Mouse (Mus musculus) cerebral cortex, adult 2 months (tissue): ENCODE measurements around the gene Bcl2l11.

Experiments used
- WGBS: fragments of 180-500 bp; shearing (Covaris S2); methylation state at CpG from one replicate; pipeline ENCODE4 v1.1.7; 2018; 5-methylcytosine and 5-hydroxymethylcytosine counted together

Gene Bcl2l11

DNA sequence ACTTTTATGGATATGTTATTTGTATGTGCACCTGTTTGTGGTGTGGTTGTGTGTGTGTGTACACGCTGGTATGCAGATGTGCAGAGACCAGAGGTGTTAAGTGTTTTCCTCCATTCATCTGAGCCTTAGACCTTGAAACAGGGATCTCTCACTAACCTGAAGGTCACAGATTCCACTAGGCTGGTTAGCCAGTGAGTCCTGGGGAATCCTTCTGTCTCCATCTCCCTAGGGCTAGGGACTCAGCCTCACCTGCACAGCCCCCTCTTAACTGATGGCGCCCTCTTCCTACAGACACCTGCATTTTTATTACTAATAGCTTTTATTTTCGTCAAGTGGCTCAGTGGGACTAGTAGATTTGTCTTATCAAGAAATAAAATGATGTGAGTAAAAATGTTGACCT, 14.3 kb downstream of the Bcl2l11 start:
- 86% methylated on average over 3 of the region's 3 CpGs for WGBS

DNA sequence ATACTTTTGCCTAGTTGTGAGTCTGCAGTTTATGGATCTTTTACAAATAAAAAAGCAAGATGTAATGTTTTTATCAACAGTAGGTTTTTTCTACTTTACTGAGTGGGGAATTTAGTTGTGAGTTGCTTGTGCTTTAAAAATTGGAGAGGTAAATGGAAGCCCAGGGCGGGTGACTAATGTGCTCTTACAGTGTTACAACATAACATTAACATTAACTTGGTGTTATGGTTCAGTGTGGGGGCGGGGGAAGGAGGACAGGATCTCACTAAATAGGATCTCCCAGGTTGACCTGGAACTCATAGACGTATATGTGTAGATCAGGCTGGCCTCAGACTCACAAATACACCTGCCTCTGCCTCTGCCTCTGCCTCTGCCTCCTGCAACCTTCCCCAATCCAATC, 19.6 kb downstream of the Bcl2l11 start:
- WGBS, result 87% methylated on average over 3 of the region's 3 CpGs

DNA sequence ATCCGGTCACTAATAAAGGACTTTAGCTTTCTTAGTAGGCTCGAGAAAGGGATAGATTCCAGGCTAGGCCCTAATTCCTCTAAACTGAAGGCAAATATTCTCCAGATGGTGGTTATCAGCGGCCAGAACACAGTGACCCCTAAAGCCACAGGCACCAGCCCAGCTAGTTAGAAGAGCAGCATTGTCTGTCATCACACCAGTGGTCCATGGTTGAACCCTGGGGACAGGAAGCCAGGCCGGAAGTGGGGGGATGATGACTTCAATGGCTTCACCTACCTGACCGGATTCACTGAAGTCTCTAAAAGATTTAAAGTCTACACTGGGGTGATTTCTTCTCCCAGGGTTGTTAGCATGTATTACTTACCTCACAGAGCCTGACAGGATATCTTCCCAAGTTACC, 23.8 kb downstream of the Bcl2l11 start:
- 87% methylated on average over 5 of the region's 5 CpGs for WGBS

DNA sequence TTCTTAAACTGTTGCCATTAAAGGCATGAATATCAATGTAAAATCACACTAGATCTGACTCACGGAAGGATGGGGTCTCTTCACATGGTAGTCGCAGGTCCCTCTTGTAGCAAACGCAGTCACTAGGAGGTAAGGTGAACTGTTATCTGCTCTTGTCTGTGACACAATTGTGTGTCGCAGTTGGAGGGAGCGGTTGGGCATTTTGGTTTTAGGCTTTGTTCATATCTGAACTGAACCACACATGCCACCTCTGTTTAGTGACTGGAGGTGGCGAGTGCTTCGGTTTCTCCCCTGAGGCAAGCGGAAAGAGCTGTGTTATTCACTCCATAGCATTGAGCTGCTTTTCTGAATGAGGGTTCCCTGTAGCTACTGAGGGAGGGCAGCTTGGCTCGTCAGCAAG, 26.4 kb downstream of the Bcl2l11 start:
- WGBS, result 95% methylated on average over 9 of the region's 9 CpGs

DNA sequence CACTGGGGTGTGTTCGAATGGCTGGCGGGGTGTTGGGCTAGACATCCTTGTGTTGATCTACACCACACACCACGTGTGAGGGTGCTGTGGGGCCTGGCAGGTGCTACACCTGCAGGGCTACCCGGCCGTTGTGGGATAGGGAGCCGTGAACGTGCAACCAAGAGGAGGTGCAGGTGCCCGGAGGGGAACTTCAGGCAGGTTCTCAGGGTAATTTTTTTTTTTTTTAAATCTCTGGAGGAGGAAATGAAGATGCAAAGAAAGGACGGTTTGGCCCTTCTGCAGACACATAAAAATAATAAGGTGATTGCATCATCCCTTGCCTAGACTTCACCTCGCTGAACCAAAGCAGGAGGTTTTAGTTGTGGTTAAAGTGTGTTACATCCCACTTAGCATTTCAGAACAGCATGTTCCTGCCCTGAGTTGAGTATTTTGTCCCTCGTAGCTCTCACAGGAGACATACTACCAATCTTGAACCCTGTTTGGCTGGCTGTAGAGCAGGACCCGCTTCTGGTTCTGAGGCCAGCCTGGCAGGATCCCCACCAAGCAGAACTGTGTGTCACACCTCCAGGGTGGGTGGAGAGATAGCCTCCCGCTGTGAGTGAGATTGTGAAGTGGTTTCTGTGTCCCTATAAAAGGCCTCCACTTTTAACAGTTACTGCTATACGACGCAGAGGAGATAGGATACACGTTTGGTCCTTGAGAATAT, 27.2 kb downstream of the Bcl2l11 start:
- 79% methylated on average over 16 of the region's 16 CpGs for WGBS

DNA sequence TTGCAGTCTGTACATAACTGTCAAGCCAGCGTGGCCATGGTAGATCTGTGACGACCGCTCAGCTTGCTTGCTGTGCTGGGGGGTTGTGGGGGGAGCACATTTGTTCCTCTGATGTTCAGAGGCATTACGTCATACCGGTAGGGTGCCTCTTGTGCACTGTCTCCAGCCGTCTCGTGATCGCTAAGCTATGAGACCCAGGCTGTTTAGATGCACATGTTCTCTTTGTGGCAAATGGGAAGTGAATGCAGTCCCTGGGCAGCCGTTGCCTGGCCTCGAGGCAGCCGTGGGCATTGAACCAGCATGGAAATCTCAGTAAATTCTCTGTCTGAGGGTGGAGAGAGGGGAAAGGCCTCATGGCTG, 27.7 kb downstream of the Bcl2l11 start:
- WGBS, result 60% methylated on average over 11 of the region's 11 CpGs

DNA sequence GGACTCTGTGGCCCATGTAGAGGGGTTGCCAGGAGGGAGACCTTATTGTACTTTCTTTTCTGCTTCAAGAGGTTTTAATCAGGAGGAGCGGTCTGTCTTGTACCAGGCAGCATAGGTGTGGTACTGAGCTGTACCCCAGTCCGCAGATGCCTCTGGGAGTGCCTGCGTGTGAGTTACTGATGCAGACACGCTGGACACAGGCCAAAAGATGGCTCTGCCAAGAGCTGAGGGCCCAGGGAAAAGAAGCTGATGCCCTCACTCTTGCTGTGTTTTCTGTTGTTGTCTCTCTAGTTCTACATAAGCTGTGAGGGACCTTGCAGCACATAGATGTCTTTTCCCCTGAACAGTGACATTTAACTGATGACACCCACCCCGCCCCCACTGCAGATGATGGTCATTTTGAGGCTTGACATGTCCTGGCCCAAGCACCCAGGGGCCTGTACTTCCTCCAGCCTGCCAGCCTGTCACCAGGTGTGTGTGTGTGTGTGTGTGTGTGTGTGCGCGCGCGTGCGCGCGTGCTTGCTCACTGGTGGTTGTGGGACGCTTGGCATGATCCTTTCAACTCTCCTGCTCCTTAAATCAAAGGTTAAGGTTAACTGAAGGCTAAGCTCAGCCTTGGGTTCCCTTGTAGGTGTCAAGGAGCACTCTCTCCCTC, 29.7 kb downstream of the Bcl2l11 start:
- 87% methylated on average over 13 of the region's 13 CpGs for WGBS

DNA sequence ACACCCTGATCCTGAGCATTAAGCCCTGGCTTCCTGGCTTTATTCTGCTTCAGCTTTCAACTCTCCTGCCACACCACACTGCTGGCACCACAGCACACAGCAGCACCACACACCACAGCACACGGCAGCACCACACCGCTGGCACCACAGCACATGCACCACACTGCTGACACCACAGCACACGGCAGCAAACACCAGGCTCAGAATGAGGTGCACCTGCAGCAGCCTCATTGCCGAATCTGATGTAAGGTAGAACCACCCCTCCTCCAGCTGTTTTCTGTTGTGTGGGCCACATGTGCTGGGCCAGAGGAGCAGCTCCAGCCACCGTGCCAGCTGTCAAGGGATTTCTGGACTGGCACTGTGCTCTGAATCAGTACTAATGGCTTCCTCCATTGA, 30.2 kb downstream of the Bcl2l11 start:
- 79% methylated on average over 5 of the region's 5 CpGs for WGBS

DNA sequence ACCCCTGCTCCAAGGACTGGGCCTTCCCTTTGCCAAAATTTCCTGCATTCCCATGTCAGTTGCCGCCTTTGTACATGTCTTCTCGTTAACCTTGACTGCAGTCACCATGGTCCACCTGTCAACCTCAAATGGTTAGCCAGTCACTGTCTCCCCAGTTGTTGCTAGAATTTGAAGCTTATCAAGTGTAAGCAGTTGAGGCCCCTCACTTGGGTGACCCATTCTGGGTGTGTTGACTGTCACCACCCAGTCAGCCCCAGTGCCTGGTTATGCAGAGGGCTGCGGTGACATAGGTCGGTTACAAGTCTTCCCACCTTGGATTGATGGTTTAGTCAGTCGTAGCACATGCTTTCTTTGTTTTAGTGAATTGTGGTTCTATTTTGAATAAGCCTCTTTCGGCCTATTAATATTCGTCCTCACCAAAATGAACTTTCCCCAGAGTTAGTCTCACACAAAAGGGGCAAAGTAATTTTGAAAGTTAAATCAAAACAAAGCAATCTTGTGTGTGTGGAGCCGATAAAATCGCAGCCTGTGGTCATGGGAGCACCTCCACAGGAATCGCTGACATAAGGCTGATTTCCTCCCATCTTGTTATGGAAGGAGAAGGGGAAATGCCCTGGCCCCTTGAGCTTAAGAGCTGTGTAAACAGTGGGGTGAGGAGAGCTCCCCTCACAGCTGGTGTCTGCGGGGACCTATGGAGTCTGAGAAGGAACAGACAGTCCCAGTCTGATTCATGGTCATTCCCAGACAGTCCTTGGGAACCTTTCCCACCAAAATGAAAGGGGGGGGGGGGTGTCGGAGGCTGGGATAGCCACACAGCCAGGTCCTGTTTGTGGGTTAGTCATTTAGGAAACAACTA, 30.9 kb downstream of the Bcl2l11 start:
- 85% methylated on average over 12 of the region's 12 CpGs for WGBS

DNA sequence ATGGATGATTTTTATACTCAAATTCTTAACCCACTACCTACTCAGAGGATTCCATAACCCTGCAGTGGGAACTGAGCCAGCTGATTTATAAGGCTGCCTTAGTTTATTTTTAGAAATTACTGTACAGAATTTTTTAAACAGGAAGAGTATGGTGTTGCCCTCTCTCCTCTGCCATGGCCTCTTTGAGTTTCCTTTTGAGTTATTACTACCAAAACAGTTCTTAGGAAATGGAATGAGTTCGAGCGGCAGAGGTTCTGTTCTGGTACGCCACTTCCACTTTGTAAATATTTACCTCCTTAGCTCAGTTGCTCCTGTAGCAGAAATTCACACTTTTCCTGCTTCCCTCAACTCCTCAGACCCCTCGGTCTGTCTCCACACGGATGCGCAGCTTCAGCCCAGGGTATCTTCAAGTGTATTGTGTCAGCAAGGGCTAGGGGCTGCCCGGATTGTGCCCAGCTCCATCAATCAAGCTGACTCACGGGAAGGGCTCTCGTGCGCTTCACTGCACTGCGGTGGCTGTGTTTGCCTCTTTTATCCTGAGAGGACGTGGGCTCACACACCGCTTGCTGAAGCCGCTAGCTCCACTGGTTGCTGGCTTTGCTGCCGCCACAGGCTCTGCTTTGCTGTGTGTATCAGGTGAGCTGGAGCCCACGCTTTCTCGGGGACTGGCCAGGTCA, 33.0 kb downstream of the Bcl2l11 start:
- 75% methylated on average over 17 of the region's 17 CpGs for WGBS

DNA sequence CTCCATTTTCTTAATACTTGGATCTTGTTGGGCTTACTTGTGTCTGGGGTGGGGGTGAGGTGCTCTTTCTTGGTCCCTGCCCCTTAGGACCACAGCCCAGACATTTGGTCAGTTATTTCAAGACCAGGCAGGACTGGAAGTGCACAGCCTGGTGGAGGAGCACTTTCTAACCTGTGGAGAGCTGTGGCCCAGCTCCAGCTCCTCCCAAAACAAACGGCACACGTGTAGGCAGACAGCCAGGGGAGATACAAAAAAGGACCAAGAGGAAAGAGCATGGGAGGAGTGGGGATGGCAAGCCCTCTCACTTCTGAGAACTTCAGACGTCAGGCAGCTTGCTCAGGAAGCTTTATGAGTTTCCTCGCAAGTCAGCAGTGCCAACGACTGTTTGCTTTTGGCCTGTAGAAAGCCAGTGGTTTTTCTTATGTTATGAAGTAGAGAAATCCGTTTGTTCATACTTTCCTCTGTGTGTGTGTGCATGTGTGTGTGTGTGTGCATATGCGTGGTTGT, 33.8 kb downstream of the Bcl2l11 start:
- 60% methylated on average over 7 of the region's 7 CpGs for WGBS

DNA sequence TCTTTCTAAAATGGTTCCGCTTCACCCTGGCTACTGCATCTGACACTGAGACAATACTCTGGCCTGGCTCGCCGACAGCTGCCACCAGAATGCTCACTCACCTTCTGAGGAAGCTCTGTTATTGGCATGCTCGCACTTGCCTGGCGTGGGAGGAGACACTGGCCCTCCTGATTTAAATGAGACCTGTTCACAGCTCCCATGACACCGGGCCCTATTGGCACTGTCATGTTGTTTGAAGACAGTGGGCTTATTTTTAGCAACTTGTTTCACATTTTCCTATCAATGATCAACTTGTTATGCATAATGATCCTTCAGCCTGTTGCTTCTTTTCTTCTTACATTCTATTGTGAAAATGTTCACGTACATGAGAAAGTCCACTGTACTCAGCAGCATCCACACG, 37.3 kb downstream of the Bcl2l11 start:
- 80% methylated on average over 8 of the region's 8 CpGs for WGBS

DNA sequence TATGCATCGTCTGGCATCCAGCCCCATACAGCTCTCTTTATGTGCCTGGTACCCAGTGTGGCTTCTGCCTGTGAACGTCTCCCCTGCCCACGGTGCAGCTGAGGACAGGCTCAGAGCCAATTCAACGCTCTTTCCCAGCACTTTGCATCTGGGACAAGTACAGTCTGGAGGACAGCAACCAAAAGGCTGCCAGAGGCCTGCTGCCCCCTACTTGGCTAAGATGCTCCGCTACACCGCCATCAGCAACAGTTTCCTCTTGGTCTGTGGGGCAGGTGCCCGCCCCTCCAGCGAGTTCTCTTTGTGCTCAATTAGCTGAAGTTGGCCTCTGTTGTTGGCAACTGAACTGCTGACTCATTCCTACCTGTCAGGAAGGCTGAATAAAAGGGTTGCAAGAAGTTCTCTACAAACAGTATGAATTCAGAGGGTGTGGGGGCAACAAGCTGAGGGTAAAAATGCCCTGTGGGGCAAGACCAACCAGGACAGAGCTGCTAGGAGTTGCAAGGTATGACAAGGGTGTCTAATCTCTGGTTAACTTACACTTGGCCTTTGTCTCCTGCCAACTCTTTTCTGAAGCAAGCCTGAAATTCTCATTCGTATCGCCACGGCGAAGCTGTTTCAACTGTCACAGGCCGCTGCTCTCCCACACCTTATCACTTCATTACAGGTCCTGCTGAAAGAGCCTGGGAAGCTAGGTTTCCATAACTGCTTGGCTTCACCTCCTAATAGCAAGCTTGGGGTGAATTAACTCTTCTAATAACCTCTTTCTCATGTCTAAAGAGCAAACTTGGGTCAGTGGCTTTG, 41.0 kb downstream of the Bcl2l11 start:
- 46% methylated on average over 13 of the region's 13 CpGs for WGBS

DNA sequence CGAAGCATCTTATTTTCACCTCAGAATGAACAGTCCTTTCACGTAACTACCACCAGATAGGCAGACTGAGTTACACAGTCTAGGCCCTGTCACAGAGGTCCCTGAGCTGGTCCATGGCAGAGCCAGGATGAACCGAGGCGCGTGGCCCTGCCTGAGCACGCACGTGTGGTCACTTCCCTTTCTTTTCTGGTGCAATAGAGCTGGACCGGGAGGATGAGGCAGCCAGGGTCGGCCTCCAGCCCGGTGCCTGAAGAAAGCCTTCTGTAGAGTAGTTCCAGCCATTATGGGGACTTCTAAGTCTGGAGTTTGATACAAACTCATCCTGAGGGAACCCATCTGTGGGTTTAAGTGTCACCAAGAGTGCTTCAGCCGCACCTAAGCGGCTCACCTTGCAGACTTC, 42.1 kb downstream of the Bcl2l11 start:
- WGBS, result 97% methylated on average over 12 of the region's 12 CpGs

DNA sequence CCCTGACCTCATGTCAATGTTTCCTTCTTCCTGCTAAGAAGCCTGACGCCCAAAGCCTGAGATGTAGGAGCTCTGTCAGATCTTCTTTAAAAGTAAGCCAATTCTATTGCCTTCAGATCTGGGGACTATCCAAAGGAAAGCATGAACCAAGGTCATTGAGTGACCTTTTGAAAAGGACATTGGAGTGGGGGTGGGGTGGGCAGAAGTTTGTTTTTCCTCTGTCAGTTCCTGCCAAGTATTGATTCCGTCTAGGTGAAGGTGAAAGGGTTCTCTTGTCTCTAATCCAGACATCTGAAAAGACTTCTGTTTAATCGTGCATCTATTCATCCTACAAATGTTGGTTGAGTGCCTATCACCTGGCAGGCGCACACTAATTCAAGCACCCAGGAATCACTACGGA, 43.6 kb downstream of the Bcl2l11 start:
- WGBS, result 84% methylated on average over 5 of the region's 5 CpGs

DNA sequence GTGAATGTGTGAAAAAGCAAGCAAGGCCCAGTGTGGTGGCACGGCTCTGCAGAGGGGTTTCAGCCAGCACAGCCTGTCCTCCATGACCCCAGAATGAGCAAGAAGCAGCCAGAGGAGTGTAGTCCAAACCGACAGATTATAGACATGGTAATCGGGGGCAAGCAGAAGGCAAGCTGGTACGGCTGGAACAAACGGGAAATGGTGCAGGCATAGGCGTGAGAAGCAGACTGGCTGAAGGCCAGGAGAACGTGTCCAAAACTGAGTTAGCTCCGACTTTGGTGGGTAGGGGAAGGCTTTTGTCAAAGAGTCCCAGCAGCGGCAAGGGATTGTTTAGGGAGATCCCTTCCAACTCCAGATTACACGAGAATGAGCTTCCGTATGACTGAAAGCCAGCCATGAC, 44.1 kb downstream of the Bcl2l11 start:
- 53% methylated on average over 11 of the region's 11 CpGs for WGBS

DNA sequence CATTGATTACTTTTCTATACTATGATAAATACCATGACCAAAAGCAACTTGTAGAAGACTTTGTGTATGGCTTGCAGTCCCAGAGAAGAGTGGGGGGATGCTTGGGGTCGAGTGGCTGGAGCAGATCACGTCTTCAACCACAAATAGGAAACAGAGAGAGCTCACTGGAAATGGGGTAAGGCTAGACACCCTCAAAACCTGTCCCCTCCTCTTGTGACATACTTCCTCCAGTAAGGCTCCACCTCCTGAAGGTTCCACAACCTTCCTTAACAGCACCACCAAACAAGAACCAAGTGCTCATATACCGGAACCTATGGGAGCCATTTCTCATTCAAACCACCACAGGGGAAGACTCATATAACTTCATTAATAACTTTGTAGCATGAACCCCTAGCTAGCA, 44.8 kb downstream of the Bcl2l11 start:
- WGBS, result 100% methylated on average over 3 of the region's 3 CpGs

DNA sequence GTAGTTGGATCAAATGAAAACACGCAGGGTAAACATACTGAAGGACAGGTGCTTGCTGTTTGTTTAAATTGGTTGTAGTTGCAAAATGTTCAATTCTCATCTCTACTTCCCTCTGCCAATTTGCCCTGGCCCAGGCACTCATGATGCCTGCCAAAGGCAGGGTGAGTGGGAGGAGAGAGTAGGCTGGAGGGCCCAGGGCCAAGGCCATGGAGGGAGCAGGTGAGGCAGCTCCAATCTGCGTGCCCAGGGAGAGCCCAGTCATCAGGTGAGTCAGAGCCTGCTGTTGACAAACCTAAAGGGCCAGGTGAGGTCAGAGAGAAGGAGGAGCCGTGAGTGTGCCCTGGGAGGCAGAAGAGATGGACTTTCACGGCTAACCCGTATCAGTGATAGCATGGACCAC, 46.4 kb downstream of the Bcl2l11 start:
- WGBS, result 67% methylated on average over 5 of the region's 5 CpGs

DNA sequence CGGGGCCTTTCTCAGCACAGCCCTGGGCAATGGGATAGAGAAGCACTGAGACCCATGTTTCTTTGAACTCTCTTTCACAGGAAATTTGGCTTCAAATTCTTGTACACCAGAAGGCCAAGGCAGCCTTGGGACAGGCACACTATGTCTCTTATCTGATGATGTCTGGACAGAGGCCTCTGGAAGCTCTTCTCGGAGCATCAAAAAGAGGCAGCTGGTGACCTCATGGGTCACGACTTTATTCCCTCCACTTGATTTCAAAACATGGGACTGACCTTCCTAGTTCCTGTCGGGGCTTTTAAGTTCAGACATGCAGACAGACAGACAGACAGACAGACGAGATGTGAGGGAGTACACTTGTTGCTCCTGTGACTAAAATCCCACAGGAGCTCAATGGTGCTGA, 48.3 kb downstream of the Bcl2l11 start:
- WGBS, result 84% methylated on average over 5 of the region's 5 CpGs

DNA sequence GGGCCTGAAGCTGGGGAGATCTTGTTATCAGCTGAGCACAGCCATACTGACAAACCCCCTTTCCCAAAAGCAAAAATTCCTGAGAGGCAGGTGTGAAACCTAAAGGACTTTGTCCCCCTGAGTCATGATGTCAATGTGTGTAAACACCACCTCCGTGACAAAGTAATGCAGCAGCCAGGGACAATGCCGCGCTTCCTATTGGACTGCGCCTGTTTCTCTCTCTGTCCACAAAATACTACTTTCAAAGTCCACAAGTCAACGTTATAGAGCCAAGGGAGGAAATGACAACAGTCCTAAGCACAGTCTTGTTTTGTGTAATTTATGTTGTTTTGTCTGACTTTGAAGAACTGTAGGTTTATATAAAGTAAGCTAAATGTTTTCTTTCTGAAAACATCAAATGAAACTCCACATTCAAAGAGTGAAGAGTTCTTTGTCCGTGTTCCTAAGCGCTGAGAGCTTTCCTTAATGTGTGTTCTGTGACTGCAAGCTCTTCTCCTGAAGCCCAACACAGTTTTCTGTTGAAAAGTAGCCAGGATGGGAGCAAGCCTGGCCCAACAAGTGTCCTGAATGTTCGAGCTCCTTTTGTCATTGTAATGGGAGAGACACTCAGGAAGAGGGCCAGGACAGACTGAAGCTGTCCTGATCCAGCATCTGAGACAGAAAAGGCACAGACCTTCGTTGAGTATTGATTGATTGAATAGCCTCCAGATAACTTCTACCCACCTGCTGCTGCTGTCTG, 48.9 kb downstream of the Bcl2l11 start:
- WGBS, result 74% methylated on average over 9 of the region's 9 CpGs

DNA sequence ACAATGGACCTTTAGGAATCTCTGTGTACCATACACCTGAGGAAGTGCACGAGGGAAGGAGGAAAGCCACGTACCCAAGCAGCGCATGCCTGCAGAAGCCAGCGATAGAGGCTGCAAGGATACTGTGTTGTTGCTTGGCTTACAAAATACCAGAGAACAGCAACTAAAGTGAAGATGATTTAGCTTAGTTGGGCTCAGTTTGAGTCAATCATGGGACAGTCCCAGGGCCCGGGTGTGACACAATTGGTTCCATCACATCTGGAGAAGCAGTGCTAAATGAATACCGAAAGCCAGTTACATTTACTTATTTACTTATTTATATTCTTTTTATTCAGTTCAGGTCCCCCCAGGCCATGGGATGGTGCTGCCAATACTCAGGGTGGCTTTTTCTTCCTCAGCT, 49.8 kb downstream of the Bcl2l11 start:
- WGBS, result 96% methylated on average over 6 of the region's 6 CpGs
